Mouse (Mus musculus): ENCODE results near the gene Cox10. TPM values are rescaled to one million over a fixed set of nuclear protein-coding genes. Genes with fewer than 3 reads are reported as not detected.

Gene Cox10
- total RNA-seq, 2 experiments from 2014 or later = 33.2 to 38.5 TPM

- peak; percentile 65 for ATAC-seq (replicated peaks; ENCODE audit: low FRiP score, low TSS enrichment, poor library complexity, severe bottlenecking)
Observed at GRCm38 (mm10) chr11:63969205-63969910, 109.9 kb downstream of the Cox10 start.

GRCm38 (mm10) chr11:63968388-63969035 is 110.8 kb downstream of the Cox10 start:
- peak; percentile 64 for ATAC-seq (replicated peaks; ENCODE audit: low FRiP score, low TSS enrichment, poor library complexity, severe bottlenecking)

DNA sequence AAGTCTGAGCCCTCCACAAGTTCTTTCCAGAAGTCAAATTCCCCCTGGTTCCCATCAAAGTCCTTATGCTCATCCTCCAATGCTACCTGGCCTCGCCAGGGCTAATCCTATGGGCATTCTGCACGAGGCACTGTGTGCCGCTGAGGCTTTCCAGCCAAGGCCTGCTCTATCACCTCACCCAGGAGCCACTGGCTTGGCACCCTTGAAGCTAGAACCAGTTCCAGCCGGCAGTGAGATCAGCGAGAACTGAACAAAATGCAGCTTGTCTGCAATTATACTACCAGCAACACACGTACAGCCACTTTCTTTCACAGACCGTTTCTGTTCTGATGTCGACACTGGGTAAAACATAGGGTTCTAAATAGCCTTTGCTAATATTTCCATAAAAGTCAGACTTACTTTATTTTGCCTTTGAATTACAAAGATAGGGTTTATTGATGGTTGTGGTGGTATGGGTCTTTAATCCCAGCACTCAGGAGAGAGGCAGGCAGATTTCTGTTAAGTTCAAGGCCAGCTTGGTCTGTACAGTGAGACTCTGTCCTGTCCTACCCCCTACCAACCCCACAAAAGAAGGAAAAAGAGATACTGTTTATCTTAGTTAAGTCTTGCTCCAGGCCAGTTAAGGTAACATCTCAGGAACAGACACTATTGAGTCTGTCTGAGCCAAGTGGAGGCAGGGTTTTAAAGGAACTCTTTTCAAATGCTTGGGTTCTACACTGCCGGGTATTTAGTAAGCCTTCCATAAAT is 111.5 kb downstream of the Cox10 start:
- ATAC-seq (replicated peaks; ENCODE audit: low FRiP score, low TSS enrichment, poor library complexity, severe bottlenecking) = peak; percentile 58

DNA sequence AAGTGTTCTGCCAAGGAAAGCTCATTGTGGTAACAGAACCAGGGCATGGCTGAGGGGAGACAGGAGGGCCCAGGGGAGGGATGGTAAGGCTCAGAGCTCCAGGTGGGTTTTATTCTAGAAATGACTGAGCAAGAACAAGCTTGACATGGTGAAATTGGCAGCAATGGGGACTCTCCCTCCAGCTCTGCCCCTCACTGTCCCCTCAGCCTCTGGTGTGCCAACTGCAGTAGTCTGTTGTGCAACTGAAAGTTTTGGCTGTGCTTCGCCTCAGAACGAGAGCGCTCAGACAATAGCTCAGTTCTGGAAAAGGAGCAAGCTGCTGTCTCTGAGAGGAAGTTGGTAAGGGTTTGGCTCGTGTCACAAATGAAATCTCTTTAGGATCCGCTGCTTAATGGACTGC is 113.8 kb downstream of the Cox10 start:
- no peak for ATAC-seq (replicated peaks; ENCODE audit: low FRiP score, low TSS enrichment, poor library complexity, severe bottlenecking)

DNA sequence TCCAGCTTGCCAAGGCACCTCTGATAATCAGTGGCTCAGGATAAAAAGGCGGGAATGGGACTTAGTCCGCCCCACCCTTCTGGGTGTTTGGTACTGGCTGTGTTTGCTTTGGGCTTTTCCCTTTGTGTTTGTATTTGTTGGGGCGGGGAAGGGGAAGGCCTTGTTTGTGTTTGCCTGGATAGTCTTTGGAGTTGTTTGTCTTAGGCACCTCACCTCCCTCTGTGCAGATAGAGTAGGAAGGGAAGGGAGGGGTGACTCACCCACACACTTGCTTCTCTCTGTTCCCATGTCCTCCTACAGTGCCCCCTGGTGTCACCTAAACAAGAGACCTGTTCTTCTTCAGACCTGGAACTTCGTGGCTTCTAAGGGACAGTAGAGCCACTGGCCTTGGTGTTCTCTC is 122.1 kb downstream of the Cox10 start:
- peak; percentile 79 for ATAC-seq (replicated peaks; ENCODE audit: low FRiP score, low TSS enrichment, poor library complexity, severe bottlenecking)

DNA sequence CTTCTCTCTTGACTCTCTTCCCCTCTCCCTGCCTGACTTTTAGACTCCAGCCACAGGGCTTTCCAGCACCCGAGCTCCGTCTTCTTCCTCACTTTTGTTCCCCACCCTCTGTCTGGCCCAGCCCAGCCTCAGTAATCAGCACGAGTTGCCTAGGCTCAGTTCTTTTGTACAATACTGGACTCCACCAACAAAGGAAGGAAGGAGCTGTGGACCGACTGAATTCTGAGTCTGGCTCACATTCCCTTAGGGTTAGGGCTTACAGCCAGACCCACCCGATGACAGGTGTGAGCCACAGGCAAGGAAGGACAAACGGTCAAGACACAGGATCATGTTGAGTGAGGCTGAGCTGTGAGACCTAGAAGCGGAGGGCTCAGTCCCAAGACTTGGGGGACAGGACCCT is 122.5 kb downstream of the Cox10 start:
- ATAC-seq (replicated peaks; ENCODE audit: low FRiP score, low TSS enrichment, poor library complexity, severe bottlenecking) = no peak

DNA sequence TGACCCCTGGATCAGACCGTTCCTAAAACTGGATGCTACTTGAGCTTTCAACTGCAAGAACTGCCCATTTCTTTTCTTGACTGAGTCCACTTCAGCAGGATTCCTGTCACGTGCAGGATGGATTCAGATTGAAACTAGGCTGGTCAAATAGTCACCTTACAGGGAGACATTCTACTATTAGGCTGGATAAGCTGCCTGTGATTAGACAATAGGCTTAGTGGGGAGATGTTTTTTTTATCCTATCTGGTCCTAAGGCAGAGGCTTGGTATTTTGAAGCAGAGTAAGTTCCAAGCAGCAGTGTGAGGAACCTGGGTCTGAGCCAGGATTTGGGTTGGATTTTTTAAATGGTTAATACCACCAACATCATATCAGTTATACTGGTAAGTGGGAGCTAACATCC is 125.4 kb downstream of the Cox10 start:
- no peak for ATAC-seq (replicated peaks; ENCODE audit: low FRiP score, low TSS enrichment, poor library complexity, severe bottlenecking)

DNA sequence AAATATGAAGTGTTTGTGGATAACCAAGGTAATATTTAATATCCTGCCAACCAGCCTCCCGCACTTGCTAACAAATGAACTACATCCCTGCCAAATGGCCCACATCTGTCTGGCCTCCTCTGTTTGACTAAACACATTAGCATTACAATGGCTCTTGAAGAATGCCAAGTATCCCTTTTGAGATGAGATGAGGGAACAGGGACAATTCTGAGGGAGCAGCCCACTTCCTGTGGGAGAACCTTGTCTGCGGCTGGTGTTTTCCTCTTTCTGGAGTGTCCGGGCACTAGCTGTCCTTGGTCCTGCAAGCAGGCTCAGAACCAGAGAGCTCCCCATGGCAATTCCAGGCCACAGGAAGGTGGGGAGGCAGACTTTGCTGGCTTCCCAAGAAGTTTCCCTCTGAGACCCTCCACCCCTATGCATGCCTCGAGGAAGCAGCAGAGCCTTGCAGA is 126.5 kb downstream of the Cox10 start:
- ATAC-seq (replicated peaks; ENCODE audit: low FRiP score, low TSS enrichment, poor library complexity, severe bottlenecking) = no peak

DNA sequence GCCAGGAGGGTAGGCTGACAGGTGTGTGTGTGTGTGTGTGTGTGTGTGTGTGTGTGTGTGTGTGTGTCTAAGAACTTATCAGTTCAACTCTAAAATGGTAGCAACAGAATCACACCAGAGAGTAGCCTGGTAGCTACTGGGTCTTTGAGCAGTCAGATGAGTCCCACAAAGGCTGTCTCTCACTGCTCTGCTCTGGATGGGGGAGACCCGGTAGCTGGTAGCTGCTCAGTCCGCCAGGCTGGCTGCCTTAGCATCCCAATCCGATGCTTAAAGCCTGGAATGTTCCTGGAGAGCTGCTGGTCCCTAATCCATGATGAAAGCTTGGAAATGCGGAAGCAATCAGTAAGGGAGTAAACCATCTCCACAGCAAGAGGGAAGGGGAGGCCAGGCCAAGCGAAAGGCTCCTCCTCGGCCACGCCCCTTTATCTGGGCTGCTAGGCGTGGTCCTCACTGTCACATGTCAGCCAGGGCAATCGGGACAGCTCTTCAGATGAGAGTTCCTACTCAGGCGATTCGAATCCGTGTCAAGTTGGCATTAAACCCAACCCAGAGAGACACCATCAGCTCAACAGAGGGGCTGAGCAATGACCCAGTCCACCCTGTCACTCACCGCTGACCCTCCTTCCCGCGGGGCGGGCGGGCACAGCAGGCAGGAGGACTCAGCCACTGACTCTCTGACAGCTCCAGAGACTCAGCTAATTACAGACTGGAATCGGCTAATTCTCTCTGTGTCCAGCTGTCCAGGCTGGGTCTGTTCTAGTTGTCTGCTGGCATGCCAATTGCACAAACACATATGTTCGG is 127.2 kb downstream of the Cox10 start:
- ATAC-seq (replicated peaks; ENCODE audit: low FRiP score, low TSS enrichment, poor library complexity, severe bottlenecking) = peak; percentile 97

DNA sequence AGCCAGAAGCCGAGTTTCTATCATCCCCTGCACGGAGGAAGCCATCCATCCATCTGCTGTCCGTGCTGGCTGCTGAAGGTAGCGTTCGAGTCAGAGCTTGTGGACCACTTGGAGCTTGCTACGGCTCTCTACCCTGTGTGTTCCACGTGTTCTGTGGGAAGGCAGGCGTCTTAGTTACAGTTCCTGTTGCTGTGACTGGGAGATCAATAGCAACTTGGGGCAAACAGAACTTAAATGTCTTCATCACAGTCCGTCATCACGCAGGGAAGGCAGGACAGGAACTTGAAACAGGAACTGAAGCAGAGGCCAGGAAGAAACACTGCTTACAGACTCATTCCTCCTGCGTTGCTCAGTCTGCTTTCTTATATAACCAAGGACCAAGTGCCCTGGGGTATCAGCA is 130.9 kb downstream of the Cox10 start:
- no peak for ATAC-seq (replicated peaks; ENCODE audit: low FRiP score, low TSS enrichment, poor library complexity, severe bottlenecking)

GRCm38 (mm10) chr11:63947024-63947423 is 132.2 kb downstream of the Cox10 start:
- ATAC-seq (replicated peaks; ENCODE audit: low FRiP score, low TSS enrichment, poor library complexity, severe bottlenecking) = no peak

DNA sequence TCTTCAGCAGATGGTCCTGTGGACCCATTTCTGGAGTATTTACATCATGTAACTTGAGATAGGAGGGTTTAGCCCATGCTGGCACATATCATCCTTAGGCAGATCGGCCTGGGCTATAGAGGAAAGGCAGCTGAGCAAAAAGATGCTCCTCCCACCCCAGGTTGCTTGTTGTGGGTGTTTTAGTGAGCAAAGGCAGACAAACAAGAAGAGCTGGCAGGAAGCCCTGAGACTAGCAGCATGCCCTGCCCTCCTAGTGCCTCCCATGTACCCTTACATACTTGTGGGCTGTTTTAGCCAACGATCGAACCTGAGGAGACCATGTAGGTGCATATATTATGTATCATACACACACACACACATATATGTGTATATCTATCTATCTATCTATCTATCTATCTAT is 135.3 kb downstream of the Cox10 start:
- ATAC-seq (replicated peaks; ENCODE audit: low FRiP score, low TSS enrichment, poor library complexity, severe bottlenecking) = no peak

- no peak for ATAC-seq (replicated peaks; ENCODE audit: low FRiP score, low TSS enrichment, poor library complexity, severe bottlenecking)
Observed at GRCm38 (mm10) chr11:63943268-63943890, 135.9 kb downstream of the Cox10 start.

GRCm38 (mm10) chr11:63942177-63942576 is 137.1 kb downstream of the Cox10 start:
- ATAC-seq (replicated peaks; ENCODE audit: low FRiP score, low TSS enrichment, poor library complexity, severe bottlenecking) = no peak

GRCm38 (mm10) chr11:63936641-63937040 is 142.6 kb downstream of the Cox10 start:
- ATAC-seq (replicated peaks; ENCODE audit: low FRiP score, low TSS enrichment, poor library complexity, severe bottlenecking) = no peak

- peak; percentile 28 for ATAC-seq (replicated peaks; ENCODE audit: low FRiP score, low TSS enrichment, poor library complexity, severe bottlenecking)
Observed at GRCm38 (mm10) chr11:63926901-63927300, 152.4 kb downstream of the Cox10 start.

GRCm38 (mm10) chr11:63925161-63925582 is 154.1 kb downstream of the Cox10 start:
- peak; percentile 78 for ATAC-seq (replicated peaks; ENCODE audit: low FRiP score, low TSS enrichment, poor library complexity, severe bottlenecking)

- no peak for ATAC-seq (replicated peaks; ENCODE audit: low FRiP score, low TSS enrichment, poor library complexity, severe bottlenecking)
Observed at GRCm38 (mm10) chr11:63924286-63924930, 154.9 kb downstream of the Cox10 start.

DNA sequence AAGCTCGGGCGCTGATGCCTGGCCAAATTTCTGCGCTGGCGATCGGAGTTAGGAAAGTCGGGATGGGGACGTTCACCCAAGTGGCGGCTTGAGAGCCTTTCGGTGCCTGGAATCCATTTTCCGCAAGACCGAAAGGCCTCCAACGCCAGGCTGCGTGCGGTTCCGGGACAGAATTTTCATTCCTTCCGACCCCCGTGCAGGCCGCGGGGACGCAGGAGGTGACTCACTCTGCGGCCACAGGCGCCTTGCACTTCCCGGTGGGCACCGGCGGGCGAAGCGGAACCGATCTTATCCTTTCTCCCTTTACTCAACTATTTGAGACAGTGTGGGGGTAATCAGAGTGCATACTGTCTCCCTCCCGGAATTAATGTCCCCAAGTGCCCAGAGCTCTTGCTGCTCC is 155.9 kb downstream of the Cox10 start:
- no peak for ATAC-seq (replicated peaks; ENCODE audit: low FRiP score, low TSS enrichment, poor library complexity, severe bottlenecking)

Measured in megakaryocyte-erythroid progenitor cell, adult 5-6 weeks (primary cell).